Mouse (Mus musculus): ENCODE data around the gene Tmem201. TPM values are rescaled to one million over a fixed set of nuclear protein-coding genes. Genes with fewer than 3 reads are reported as not detected.

Gene Tmem201
- total RNA-seq, 2 experiments from 2014 or later = 44.9 to 46.7 TPM

- DNase-seq (ENCODE audit: low spot score) = no peak
These were observed 15.5 kb downstream of the Tmem201 start for GRCm38 (mm10) chr4:149722104-149723020.

GRCm38 (mm10) chr4:149721163-149721562, 16.7 kb downstream of the Tmem201 start:
- DNase-seq (ENCODE audit: low spot score) = no peak

DNA sequence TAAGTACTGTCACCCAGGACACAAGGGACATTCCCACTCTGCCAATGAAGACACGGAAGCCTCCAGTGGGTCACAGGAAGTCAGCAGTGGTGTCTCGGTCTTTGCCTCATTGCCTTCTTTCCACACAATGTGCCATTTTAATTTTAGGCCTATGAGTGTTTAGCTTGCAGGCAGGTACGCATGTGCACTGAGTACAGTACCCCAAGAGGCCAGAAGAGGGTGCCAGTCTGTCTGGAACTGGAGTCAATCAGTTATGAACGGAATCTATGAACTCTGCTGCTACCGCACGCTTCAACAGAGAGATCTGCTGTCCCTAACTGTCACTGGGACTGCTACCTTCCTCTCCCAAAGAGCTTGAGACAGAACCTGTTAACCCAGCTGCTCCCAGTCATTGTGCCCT, 18.2 kb downstream of the Tmem201 start:
- DNase-seq (ENCODE audit: low spot score) = no peak

- DNase-seq (ENCODE audit: low spot score) = no peak
These were observed 23.3 kb downstream of the Tmem201 start for GRCm38 (mm10) chr4:149714542-149714941.

GRCm38 (mm10) chr4:149711955-149712354, 25.9 kb downstream of the Tmem201 start:
- peak; percentile 54 for DNase-seq (ENCODE audit: low spot score)

DNA sequence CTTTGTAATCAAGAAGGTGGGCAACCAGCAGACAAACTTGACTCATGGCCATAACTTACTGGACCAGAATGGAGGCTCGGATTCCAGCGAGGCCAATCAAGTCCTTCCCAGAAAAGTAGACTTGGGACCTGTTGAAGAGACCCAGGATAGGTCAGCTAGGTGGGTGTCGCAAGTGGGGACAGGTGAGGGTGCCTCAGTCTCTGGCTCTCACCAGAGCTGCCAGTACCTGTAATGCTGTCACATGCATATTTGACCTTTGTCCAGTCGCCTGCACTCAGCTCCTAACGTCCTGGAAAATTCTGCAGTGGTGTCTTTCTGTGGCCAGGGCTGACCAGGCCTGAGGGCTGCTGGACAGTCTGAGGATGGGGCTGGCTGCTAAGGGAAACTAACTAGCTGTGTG, 26.4 kb downstream of the Tmem201 start:
- DNase-seq (ENCODE audit: low spot score) = no peak

GRCm38 (mm10) chr4:149710510-149710909, 27.3 kb downstream of the Tmem201 start:
- peak; percentile 79 for DNase-seq (ENCODE audit: low spot score)

GRCm38 (mm10) chr4:149705941-149706340, 31.9 kb downstream of the Tmem201 start:
- DNase-seq (ENCODE audit: low spot score) = no peak

DNA sequence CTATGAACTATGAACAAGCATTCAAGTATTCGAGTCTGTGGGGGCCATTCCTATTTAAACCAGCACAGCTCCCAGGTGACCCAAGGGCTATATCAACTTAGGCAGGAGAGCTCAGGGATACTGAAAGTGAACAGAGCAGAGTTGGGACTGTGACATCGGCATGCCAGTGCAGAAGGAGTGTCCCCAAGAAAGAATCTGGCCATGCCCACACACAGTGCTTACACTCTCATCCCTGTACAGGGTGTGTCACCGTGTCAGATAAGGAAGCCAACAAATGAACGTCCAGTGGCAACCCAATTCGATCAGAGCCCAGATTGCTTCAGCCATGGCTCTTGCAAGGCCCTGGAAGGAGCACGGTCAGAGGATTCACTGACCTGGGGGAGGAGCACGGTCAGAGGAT, 32.5 kb downstream of the Tmem201 start:
- no peak for DNase-seq (ENCODE audit: low spot score)

DNA sequence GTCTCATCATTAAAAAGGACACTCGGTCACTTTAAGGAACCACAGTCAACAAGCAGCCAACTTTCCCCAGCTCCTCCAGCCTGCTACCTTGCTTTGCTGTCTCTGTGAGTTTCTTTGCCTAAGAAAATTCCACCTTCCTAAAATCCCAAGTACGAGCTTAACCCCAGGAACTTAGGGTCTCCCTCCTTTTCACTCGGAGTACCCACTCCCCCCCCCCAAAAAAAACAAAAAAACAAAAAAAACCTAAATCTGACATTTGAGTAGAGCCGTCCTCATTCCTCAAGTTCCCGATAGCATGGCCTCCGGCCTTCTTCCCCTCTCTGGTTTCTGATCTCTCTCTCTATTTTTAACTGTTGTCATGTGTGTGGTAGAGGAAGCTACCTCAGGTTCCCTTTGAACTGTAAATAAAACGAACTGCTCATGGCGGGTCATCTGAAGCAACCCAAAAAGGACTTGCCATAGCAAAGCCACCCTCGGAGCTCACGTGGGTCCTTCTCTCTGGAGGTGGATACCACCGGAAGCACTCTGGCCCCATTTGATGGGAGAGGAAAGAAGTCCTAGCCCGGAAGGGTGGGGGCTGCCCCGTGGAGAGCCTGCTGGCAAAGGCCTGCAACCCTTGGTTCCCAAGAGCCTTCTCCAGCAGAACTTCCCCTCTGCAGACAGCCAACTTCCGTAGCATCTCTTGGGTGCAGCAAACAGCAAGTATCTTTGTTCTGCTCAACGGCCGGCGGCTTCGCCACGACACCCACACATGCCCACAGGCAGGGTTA, 35.4 kb downstream of the Tmem201 start, which contains the start of gene Pik3cd:
Gene Pik3cd, minus strand, starts transcription at position 362 of the 770 bp plus-strand sequence.
- peak; percentile 46 for DNase-seq (ENCODE audit: low spot score)

- peak; percentile 61 for DNase-seq (ENCODE audit: low spot score)
These were observed 36.2 kb downstream of the Tmem201 start for GRCm38 (mm10) chr4:149701426-149702209.

GRCm38 (mm10) chr4:149699953-149700352, 37.9 kb downstream of the Tmem201 start:
- DNase-seq (ENCODE audit: low spot score) = peak; percentile 58

- peak; percentile 64 for DNase-seq (ENCODE audit: low spot score)
These were observed 39.5 kb downstream of the Tmem201 start for GRCm38 (mm10) chr4:149698197-149698821.

DNA sequence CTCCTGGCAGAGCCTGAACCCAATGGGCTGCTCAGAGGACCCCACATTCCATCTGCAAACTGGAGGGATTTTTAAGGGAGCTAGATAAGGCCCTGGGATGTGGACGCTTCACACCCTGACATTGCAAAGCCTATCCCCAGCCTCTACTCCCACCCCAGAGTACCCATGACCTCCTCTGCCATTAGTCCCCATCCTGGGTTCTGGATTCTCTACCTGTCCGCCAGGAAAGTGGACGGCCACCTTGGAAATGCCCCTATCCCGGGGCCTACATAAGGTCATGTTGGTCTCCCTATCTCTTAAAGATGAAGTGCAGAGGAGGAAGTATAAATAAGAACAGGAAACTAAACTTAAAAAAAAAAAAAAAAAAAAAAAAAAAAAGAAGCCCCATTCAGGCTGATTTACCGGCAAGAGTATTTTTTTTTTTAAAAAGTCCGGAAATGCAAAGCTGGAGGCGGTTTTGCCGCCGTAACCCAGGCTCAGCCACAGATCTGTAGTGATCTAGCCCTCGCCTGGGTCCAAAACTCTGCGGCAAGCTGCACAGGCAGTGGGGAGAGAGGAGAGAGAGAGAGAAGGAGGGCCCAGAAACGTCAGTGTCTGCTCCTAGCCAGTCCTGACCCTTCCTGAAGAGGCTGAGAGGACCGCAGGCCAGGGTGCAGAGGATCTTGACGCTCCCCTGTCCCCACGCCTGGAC, 40.2 kb downstream of the Tmem201 start:
- DNase-seq (ENCODE audit: low spot score) = no peak

DNA sequence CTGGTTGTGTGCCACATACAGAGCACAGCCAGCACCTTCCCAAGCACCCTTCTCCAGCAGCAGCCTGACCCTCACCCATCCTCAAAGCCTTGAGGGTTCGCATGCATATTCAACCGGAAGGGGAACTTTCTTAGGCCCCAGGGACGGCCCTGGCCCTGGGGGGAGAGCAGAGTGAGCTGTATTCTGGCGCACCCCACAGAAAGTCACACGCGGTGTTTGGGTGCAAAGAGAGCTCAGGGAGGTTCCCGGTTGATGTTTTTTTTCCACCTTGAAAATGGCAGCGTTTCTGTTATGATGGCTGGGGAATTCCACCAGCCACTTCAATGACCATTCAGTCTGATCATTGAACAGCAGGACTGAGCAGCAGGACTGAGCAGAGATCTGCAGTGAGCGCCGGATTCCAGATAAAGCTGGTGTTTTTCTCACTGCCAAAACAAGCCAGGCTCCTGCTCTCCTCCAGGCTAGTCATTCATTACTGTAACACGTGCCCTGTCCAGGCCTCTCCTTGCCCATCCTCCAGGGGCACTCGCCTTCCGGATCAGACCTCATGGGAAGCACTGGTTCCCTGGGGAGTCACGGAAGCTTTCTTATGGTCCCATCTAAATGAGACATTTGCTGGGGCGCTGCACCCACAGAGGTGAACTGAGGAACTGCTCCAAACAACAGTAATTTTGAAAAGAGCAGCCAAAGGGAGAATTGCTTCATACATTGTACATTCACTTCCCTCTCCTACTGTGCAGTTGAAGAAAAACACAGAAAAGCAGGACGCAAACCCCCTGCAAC, 41.5 kb downstream of the Tmem201 start:
- DNase-seq (ENCODE audit: low spot score) = no peak

- no peak for DNase-seq (ENCODE audit: low spot score)
These were observed 46.5 kb downstream of the Tmem201 start for GRCm38 (mm10) chr4:149691368-149691767.

DNA sequence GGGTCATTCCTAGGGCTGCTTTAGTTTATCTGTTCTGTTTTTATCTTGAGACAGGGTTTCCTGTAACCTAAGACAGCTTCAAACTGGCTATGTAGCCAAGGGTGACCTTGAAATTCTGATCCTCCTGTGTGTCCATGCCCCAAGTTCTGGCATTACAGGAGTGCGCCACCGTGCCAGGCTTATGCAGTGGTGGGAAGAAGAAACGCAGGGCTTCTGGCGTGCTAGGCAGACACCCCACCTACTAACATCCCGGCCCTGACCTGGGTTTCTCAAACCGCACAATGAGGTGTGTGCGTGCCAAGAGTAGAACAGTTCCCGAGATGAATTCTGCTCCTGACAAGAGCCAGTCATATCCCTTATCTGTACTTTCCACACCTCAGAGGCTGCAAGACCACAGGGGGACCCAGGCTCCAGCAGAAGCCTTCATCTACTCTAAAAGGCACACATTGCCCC, 47.0 kb downstream of the Tmem201 start:
- DNase-seq (ENCODE audit: low spot score) = peak; percentile 48

GRCm38 (mm10) chr4:149689822-149690700, 47.8 kb downstream of the Tmem201 start:
- no peak for DNase-seq (ENCODE audit: low spot score)
